Mouse (Mus musculus) G1E (cell line): Measurements from ENCODE around the gene Gm8693. TPM values are rescaled to one million over a fixed set of nuclear protein-coding genes. Genes with fewer than 3 reads are reported as not detected.
"Not testable (repeated sequence)": the region's sequence is repeated elsewhere in the genome, so short reads cannot be mapped to it uniquely, and the experiment has no call there.

Experiments used
- ATAC-seq: 2 replicates; pipeline ENCODE4 v1.8.0; 2016; ENCODE audit warnings: mild to moderate bottlenecking; ENCODE audit not compliant: insufficient number of reproducible peaks, poor library complexity, low FRiP score, severe bottlenecking; ENCODE audit errors: extremely low read depth
- DNase-seq: peaks from one replicate; pipeline ENCODE4 v3.0.0; 2012; ENCODE audit warnings: low spot score
- H3K27me3 ChIP-seq: 2 replicates; pipeline ENCODE4 v1.6.1; 2012; ENCODE audit warnings: mild to moderate bottlenecking, low read length, inconsistent platforms; ENCODE audit not compliant: insufficient read depth
- H3K36me3 ChIP-seq: replicated peaks from 2 replicates; pipeline ENCODE3; 2012; ENCODE audit warnings: mild to moderate bottlenecking, inconsistent platforms
- H3K4me1 ChIP-seq: 2 replicates; pipeline ENCODE4 v1.6.1; 2012; ENCODE audit warnings: low read depth, low read length, inconsistent platforms, mixed read lengths; ENCODE audit not compliant: insufficient read depth
- H3K4me3 ChIP-seq: 2 replicates; pipeline ENCODE4 v1.5.1; 2012; ENCODE audit warnings: low read depth, mild to moderate bottlenecking, inconsistent platforms, low read length, moderate library complexity, mixed read lengths
- H3K9me3 ChIP-seq: replicated peaks from 2 replicates; pipeline ENCODE4 v1.6.1; 2012; ENCODE audit warnings: inconsistent platforms
- polyA plus RNA-seq: library from polyadenylated mRNA; stranded (reverse); fragments of >175 nt; gene quantifications from 2 replicates; pipeline ENCODE4 v1.2.3, GENCODE M21; 2012
- total RNA-seq, 2 experiments: library from RNA; stranded (forward) in 1 of 2; stranded (reverse) in 1 of 2; fragments of 200-1000 nt in 1 of 2; fragments of >200 nt in 1 of 2; fragmentation: Nextera tagmentation in 1 of 2; gene quantifications; 2 replicates each; pipeline ENCODE4 v1.2.3; 2014 to 2017

Gene Gm8693
- not detected in 2 replicates for total RNA-seq (2014; fragmentation: Nextera tagmentation)
- total RNA-seq (2017), result not detected in 2 replicates
- polyA plus RNA-seq, result not detected in 2 replicates

DNA sequence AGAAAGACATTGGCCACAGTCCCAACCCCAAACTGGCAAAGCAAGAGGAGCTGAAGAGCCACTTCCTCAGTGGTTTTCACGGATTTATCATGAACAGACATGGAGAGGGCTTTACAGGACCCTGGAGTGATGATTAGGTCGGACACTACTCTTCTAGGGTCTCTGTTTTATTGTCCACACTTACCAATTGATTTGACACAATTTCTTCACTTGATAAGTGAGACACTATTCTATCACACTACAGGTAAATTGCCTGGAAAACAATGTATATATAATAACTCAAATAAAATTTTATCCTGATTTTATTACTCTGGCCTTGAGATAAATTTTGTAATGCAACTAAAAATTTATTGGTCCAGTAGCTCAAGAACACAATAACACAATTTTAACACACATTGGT, at the start of gene Gm8693:
Gene Gm8693 (minus strand): TSS at position 101 of the 400 bp plus-strand sequence.
- H3K4me3 ChIP-seq, result not testable (repeated sequence)

DNA sequence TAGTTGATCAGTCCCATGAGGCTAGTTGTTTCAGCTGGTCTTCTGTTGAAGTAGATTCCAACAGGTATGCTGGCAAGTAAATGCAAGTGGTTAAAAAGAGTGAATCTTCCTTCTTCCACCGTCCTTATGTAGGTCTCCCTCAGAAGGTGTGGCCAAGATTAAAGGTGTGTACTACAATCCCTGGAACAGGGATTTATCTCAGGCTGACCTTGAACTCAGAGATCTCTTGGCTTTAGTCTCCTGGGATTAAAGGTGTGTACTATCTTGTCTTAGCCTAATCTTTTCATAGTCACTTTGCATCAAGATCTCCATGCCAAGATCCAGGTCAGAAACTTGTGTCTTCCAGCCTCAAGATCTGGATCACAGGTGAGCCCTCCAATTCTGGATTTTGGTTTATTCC, 27.5 kb upstream of the Gm8693 start, which contains the start of gene Gm4567:
Gene Gm4567 (minus strand): TSS at position 101 of the 400 bp plus-strand sequence.
- H3K27me3 ChIP-seq, H3K9me3 ChIP-seq, DNase-seq, H3K4me1 ChIP-seq, ATAC-seq, H3K36me3 ChIP-seq, H3K4me3 ChIP-seq: not testable (repeated sequence)

More for the DNA sequence above, at the start of gene Gm8693:
- not testable (repeated sequence) for H3K4me1 ChIP-seq, H3K27me3 ChIP-seq, ATAC-seq, DNase-seq, H3K9me3 ChIP-seq, H3K36me3 ChIP-seq

DNA sequence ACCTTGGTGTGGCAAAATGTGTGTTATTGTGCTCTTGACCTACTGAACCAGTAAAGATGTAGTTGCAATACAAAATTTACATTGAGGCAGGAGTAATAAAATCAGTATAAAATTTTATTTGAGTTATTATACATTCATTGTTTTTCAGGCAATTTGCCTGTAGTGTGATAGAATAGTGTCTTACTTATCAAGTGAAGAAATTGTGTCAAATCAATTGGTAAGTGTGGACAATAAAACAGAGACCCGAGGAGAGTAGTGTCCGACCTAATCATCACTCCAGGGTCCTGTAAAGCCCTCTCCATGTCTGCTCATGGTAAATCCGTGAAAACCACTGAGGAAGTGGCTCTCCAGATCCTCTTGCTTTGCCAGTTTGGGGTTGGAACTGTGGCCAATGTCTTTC, 34.4 kb downstream of the Gm8693 start, which contains the start of gene Vmn1r155:
Gene Vmn1r155 (plus strand): TSS at position 301 of the 400 bp plus-strand sequence.
- H3K9me3 ChIP-seq, DNase-seq, H3K27me3 ChIP-seq, H3K4me1 ChIP-seq, H3K4me3 ChIP-seq, ATAC-seq, H3K36me3 ChIP-seq: not testable (repeated sequence)

Other genes starting within 250 kb of the Gm8693 start
- not detected in 2 replicates for gene Gm10665, start 228.2 kb downstream of the Gm8693 start, total RNA-seq (2014; fragmentation: Nextera tagmentation)
- gene Gm10665, start 228.2 kb downstream of the Gm8693 start, total RNA-seq (2017), result not detected in 2 replicates
- gene Gm10665, start 228.2 kb downstream of the Gm8693 start, polyA plus RNA-seq, result not detected in 2 replicates
- not detected in 2 replicates for gene Vmn1r151, start 192.6 kb downstream of the Gm8693 start, total RNA-seq (2014; fragmentation: Nextera tagmentation)
- not detected in 2 replicates for gene Vmn1r151, start 192.6 kb downstream of the Gm8693 start, total RNA-seq (2017)
- not detected in 2 replicates for gene Vmn1r151, start 192.6 kb downstream of the Gm8693 start, polyA plus RNA-seq
- not detected in 2 replicates for gene Vmn1r152, start 169.3 kb downstream of the Gm8693 start, total RNA-seq (2014; fragmentation: Nextera tagmentation)
- 0.16 TPM in 1 of 2 replicates, not detected in the other for gene Vmn1r152, start 169.3 kb downstream of the Gm8693 start, total RNA-seq (2017)
- gene Vmn1r152, start 169.3 kb downstream of the Gm8693 start, polyA plus RNA-seq, result not detected in 2 replicates
- gene Gm8677, start 157.4 kb downstream of the Gm8693 start, total RNA-seq (2014; fragmentation: Nextera tagmentation), result not detected in 2 replicates
- gene Gm8677, start 157.4 kb downstream of the Gm8693 start, total RNA-seq (2017), result not detected in 2 replicates
- not detected in 2 replicates for gene Gm8677, start 157.4 kb downstream of the Gm8693 start, polyA plus RNA-seq
- not detected in 2 replicates for gene Gm4201, start 127.0 kb downstream of the Gm8693 start, total RNA-seq (2014; fragmentation: Nextera tagmentation)
- not detected in 2 replicates for gene Gm4201, start 127.0 kb downstream of the Gm8693 start, total RNA-seq (2017)
- not detected in 2 replicates for gene Gm4201, start 127.0 kb downstream of the Gm8693 start, polyA plus RNA-seq
- not detected in 2 replicates for gene Gm4565, start 104.2 kb downstream of the Gm8693 start, total RNA-seq (2014; fragmentation: Nextera tagmentation)
- gene Gm4565, start 104.2 kb downstream of the Gm8693 start, total RNA-seq (2017), result not detected in 2 replicates
- gene Gm4565, start 104.2 kb downstream of the Gm8693 start, polyA plus RNA-seq, result not detected in 2 replicates
- not detected in 2 replicates for gene Vmn1r155, start 34.3 kb downstream of the Gm8693 start, total RNA-seq (2014; fragmentation: Nextera tagmentation)
- gene Vmn1r155, start 34.3 kb downstream of the Gm8693 start, total RNA-seq (2017), result not detected in 2 replicates
- gene Vmn1r155, start 34.3 kb downstream of the Gm8693 start, polyA plus RNA-seq, result not detected in 2 replicates
- gene Gm4567, start 27.4 kb upstream of the Gm8693 start, total RNA-seq (2014; fragmentation: Nextera tagmentation), result not detected in 2 replicates
- gene Gm4567, start 27.4 kb upstream of the Gm8693 start, total RNA-seq (2017), result not detected in 2 replicates
- not detected in 2 replicates for gene Gm4567, start 27.4 kb upstream of the Gm8693 start, polyA plus RNA-seq
- gene Vmn1r157, start 69.4 kb upstream of the Gm8693 start, total RNA-seq (2014; fragmentation: Nextera tagmentation), result not detected in 2 replicates
- not detected in 2 replicates for gene Vmn1r157, start 69.4 kb upstream of the Gm8693 start, total RNA-seq (2017)
- gene Vmn1r157, start 69.4 kb upstream of the Gm8693 start, polyA plus RNA-seq, result not detected in 2 replicates
- gene Vmn1r158, start 98.5 kb upstream of the Gm8693 start, total RNA-seq (2014; fragmentation: Nextera tagmentation), result not detected in 2 replicates
- gene Vmn1r158, start 98.5 kb upstream of the Gm8693 start, total RNA-seq (2017), result not detected in 2 replicates
- not detected in 2 replicates for gene Vmn1r158, start 98.5 kb upstream of the Gm8693 start, polyA plus RNA-seq
- gene Vmn1r159, start 151.3 kb upstream of the Gm8693 start, total RNA-seq (2014; fragmentation: Nextera tagmentation), result not detected in 2 replicates
- gene Vmn1r159, start 151.3 kb upstream of the Gm8693 start, total RNA-seq (2017), result not detected in 2 replicates
- not detected in 2 replicates for gene Vmn1r159, start 151.3 kb upstream of the Gm8693 start, polyA plus RNA-seq
- not detected in 2 replicates for gene Vmn1r160, start 178.9 kb upstream of the Gm8693 start, total RNA-seq (2014; fragmentation: Nextera tagmentation)
- gene Vmn1r160, start 178.9 kb upstream of the Gm8693 start, total RNA-seq (2017), result not detected in 2 replicates
- not detected in 2 replicates for gene Vmn1r160, start 178.9 kb upstream of the Gm8693 start, polyA plus RNA-seq